Mouse (Mus musculus) heart, embryonic 11.5 days (tissue): Measurements from ENCODE around the gene Mxd1. TPM values are rescaled to one million over a fixed set of nuclear protein-coding genes. Genes with fewer than 3 reads are reported as not detected.

ENCODE experiments used
- ATAC-seq: fragments of 200-750 bp; cut with Nextera tagmentation; replicated peaks from 2 replicates; pipeline ENCODE4 v1.8.0; 2017; ENCODE audit warnings: moderate library complexity; ENCODE audit not compliant: insufficient number of reproducible peaks, low FRiP score, low TSS enrichment
- H3K27ac ChIP-seq: fragments of 300-500 bp; sonication (generic); 2 replicates; pipeline ENCODE4 v1.5.1; 2014; ENCODE audit warnings: mild to moderate bottlenecking, low read depth, low read length
- H3K27me3 ChIP-seq: fragments of 300-500 bp; sonication (generic); 2 replicates; pipeline ENCODE4 v1.6.1; 2014; ENCODE audit warnings: mild to moderate bottlenecking, low read length, mixed read lengths; ENCODE audit not compliant: control insufficient read depth, insufficient read depth
- H3K36me3 ChIP-seq: fragments of 300-500 bp; sonication (generic); 2 replicates; pipeline ENCODE4 v1.6.1; 2014; ENCODE audit warnings: mild to moderate bottlenecking, low read length, moderate library complexity, mixed read lengths; ENCODE audit not compliant: control insufficient read depth, insufficient read depth
- H3K4me1 ChIP-seq: fragments of 300-500 bp; sonication (generic); 2 replicates; pipeline ENCODE4 v1.6.1; 2014; ENCODE audit warnings: low read length; ENCODE audit not compliant: control insufficient read depth, insufficient read depth
- H3K4me2 ChIP-seq: fragments of 300-500 bp; sonication (generic); 2 replicates; pipeline ENCODE4 v1.6.1; 2014; ENCODE audit warnings: mild to moderate bottlenecking, moderate library complexity
- H3K4me3 ChIP-seq: fragments of 300-500 bp; sonication (generic); 2 replicates; pipeline ENCODE4 v1.5.1; 2014; ENCODE audit warnings: low read depth, low read length
- H3K9ac ChIP-seq: fragments of 300-500 bp; sonication (generic); 2 replicates; pipeline ENCODE4 v1.6.1; 2014; ENCODE audit warnings: mild to moderate bottlenecking, low read depth, low read length, moderate library complexity
- H3K9me3 ChIP-seq: fragments of 300-500 bp; sonication (generic); replicated peaks from 2 replicates; pipeline ENCODE4 v1.6.1; 2016; ENCODE audit warnings: low read length; ENCODE audit not compliant: control insufficient read depth
- WGBS: fragments of 180-500 bp; shearing (Covaris S2); extraction: QIAGEN DNeasy Blood & Tissue Kit; methylation state at CpG from one replicate; pipeline ENCODE4 v1.1.7; 2014; ENCODE audit not compliant: insufficient replicate concordance; 5-methylcytosine and 5-hydroxymethylcytosine counted together
- polyA plus RNA-seq: library from polyadenylated mRNA; unstranded; fragments of >200 nt; fragmentation: Nextera tagmentation; extraction: Ambion mirVana; gene quantifications from 2 replicates; pipeline ENCODE4 v1.2.1, GENCODE M21; 2014

Gene Mxd1
- 9.5 and 12.6 TPM in 2 replicates for polyA plus RNA-seq

DNA sequence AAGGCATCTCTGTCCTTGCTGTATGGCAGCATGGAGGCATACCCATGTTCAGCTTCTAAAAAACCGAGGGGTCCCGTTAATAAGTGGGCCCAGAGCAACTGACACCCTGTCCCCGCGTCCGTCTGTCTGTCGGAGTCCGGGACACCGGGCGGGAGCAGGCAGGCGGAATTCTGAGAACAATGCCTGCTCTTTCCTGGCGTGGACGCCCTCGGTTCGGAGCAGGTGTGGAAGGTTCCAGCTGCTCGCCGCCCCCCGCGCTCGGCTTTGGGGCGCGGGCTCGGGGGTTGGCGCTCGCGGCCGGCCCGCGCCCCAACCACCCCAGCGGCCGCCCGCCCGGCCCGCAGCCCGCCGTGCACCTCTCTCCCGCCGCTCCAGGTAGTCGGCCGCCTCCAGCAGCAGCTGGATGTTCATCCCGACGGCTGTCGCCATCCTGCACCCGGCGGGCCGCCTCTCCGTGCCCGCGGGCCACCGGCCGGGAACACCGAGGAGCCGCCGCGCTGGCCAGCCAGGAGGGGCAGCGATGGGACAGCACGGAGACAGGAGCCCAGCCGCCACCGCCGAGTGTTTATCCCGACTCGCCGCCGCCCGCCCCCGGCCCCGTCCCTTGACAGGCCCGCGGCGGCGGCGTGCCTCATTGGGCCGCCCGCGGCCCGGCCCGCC lies at the start of gene Mxd1:
Gene Mxd1 (minus strand): TSS at position 582 of the 660 bp plus-strand sequence.
- Histone ChIP-seq H3K4me2 (peak within 1 kb of the TSS; percentile 90), H3K36me3 (0 out of 2 replicates have a peak, but pooled peaks cover 2% of the 10 kb centered on the region), H3K27me3 (no peaks in the 10 kb centered on the region), H3K4me3 (peak within 1 kb of the TSS; percentile 61), H3K27ac (peak within 1 kb of the TSS; percentile 54; the same call in 1 of the 2 replicates), H3K4me1 (peaks cover 8% of the 10 kb centered on the region), H3K9me3 (no peaks in the 10 kb centered on the region), H3K9ac (peak within 1 kb of the TSS; percentile 68)
- 1% methylated on average over 47 of the region's 76 CpGs for WGBS
- ATAC-seq: 0 out of 2 replicates have a peak, but pooled peaks have one; percentile 0

DNA sequence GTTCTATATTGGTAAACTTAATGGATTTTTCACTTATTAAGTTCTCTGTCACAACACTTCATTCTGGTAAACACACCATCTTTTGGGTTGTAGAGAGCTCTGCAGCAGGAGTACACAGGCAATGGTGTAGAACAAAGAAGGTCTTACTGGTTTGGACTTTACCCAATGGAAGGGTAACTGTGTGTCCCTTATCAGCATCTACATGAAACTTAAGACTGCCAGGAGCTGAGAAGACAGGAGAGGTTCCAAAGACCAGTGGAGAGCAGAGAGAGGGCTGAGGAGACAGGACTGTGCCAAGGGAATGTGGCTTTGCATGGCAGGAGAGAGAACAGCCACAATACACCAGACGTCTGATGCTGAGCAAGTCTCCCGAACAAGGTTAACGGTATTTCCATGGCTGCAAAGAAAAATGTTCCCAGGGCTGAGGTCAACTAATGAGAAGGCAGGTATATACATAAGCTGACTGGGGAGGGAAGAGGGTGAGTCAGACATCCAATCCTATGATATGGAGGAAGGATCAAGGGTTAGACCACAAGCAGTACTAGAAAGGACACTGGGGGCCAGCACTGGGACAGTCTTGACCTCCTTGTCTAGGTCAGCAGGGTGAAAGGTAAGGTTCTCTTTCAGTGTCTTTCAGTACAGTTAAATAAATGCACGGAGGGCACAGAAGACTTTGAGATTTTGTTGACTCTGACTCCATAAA lies 39.3 kb upstream of the Mxd1 start:
- Histone ChIP-seq H3K4me1 (no peaks in the 10 kb centered on the region), H3K9ac (no peak overlapping the region), H3K4me3 (no peak overlapping the region), H3K36me3 (peaks cover 8% of the 10 kb centered on the region; the same call in 1 of the 2 replicates), H3K9me3 (no peaks in the 10 kb centered on the region), H3K27me3 (no peaks in the 10 kb centered on the region), H3K27ac (no peak overlapping the region), H3K4me2 (no peak overlapping the region)
- 85% methylated on average over 4 of the region's 4 CpGs for WGBS
- no peak for ATAC-seq

DNA sequence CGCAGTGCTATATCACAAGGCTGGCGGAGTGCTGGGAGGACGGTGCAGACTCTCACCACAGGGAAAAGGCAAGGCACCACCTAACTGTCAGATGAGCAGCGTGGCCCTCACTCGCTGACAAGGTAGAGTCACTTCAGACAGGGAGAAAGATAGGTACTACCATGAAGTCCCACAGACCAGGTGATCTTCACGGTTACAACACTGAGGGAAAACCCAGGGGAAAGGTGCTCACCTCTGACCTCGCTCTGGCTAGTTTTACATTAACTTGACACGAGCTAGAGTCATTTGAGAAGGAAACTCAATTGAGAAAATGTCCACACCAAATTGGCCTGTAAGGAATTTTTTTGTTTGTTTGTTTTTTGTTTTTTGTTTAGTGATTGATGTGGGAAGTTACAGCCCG lies 33.6 kb upstream of the Mxd1 start:
- no peaks in the 10 kb centered on the region for H3K9me3 ChIP-seq
- no peak overlapping the region for H3K9ac ChIP-seq
- ATAC-seq: no peak
- H3K4me3 ChIP-seq: no peak overlapping the region
- 88% methylated on average over 9 of the region's 9 CpGs for WGBS
- H3K36me3 ChIP-seq: peaks cover 15% of the 10 kb centered on the region; the same call in 1 of the 2 replicates
- H3K4me2 ChIP-seq: no peak overlapping the region
- no peaks in the 10 kb centered on the region for H3K27me3 ChIP-seq
- no peak overlapping the region for H3K27ac ChIP-seq
- no peaks in the 10 kb centered on the region for H3K4me1 ChIP-seq

DNA sequence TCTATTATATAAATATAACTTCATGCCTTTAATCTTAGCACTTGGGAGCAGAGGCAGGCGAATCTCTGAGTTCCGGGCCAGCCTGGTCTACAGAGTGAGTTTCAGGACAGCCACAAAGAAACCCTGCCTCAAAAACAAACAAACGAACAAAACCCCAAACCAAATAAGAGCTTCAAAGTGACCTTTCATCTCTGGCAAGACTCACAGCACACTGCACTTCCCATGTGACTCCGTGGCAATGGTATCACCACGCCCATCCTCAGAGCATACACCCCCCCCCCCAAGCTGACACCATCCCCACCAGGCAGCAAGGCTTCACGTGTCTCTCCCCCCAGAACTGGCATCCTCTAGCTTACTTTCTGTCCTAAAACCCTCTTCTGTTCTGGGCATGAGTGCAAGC lies 28.9 kb upstream of the Mxd1 start:
- Histone ChIP-seq H3K27me3 (no peaks in the 10 kb centered on the region), H3K4me2 (no peak overlapping the region), H3K4me1 (no peaks in the 10 kb centered on the region), H3K27ac (no peak overlapping the region), H3K9me3 (no peaks in the 10 kb centered on the region), H3K4me3 (no peak overlapping the region), H3K9ac (no peak overlapping the region), H3K36me3 (peaks cover 10% of the 10 kb centered on the region; the same call in 1 of the 2 replicates)
- 78% methylated on average over 6 of the region's 6 CpGs for WGBS
- ATAC-seq: no peak

DNA sequence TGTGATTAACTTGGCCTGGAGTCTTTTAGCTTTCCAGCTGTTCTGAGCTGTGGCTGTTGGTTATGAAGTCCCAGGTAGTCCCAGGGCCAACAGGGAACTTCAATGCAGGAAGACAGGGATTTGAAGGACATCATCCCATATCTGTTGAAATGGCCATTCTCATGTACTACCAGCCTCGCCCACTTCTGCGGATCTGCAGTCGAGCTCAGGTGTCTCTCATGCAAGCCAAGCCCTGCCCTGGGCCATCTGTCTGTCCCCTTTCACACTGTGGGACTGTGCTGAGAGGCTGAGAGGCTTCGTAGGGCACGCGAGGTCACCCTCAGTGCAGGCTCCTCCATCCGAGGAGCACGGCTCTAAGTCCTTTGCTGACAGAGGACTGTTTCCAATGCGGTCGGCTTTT lies 27.3 kb upstream of the Mxd1 start:
- Histone ChIP-seq H3K9ac (no peak overlapping the region), H3K36me3 (peaks cover 3% of the 10 kb centered on the region; the same call in 1 of the 2 replicates), H3K4me2 (no peak overlapping the region), H3K27me3 (no peaks in the 10 kb centered on the region), H3K4me3 (no peak overlapping the region), H3K4me1 (no peaks in the 10 kb centered on the region), H3K9me3 (no peaks in the 10 kb centered on the region), H3K27ac (no peak overlapping the region)
- ATAC-seq: no peak
- 82% methylated on average over 10 of the region's 10 CpGs for WGBS

DNA sequence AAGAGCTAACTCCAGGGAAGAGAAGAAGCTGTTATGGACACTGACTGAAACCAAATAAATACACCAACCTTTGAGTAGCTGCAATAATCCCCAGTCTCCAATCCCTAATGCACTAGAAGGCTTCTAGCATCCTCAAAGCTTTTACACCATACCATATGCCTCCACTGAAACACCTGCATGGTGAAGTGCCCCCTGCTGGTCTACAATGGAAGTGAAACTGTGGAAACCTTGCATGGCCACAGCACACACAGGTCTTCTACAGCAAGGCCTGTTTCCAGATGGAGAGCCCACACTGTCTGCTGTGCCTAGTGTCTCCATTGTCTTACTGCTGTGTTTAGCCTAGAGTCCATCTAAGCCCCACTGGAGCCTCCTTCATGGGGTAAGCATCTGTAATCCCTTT lies 25.5 kb upstream of the Mxd1 start:
- H3K36me3 ChIP-seq: peaks cover 6% of the 10 kb centered on the region; the same call in 1 of the 2 replicates
- no peak overlapping the region for H3K4me3 ChIP-seq
- no peak overlapping the region for H3K4me2 ChIP-seq
- H3K9ac ChIP-seq: no peak overlapping the region
- H3K4me1 ChIP-seq: no peaks in the 10 kb centered on the region
- H3K9me3 ChIP-seq: no peaks in the 10 kb centered on the region
- H3K27ac ChIP-seq: no peak overlapping the region
- no peaks in the 10 kb centered on the region for H3K27me3 ChIP-seq
- ATAC-seq: no peak

DNA sequence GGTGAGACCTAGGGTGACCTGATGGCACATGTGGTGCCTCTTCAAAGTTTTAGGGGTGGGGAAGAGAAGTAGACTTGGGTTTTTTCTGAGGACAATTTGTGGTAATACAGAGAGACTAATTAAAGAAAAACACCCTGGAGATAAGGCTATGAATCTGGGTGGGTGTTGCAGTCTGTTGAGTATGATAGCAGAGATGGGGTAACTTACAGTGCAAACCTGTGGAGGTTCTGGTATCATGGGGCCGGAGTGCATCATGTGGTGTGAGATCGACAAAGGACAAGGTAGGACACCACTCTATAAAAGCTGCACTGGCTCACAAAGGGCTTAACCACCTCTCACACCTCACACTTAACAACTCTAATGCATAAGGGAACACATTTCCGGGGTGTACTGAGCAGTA lies 20.7 kb upstream of the Mxd1 start:
- Histone ChIP-seq H3K9ac (no peak overlapping the region), H3K4me2 (no peak overlapping the region), H3K4me3 (no peak overlapping the region), H3K36me3 (peaks cover 6% of the 10 kb centered on the region; the same call in 1 of the 2 replicates), H3K27ac (no peak overlapping the region), H3K9me3 (no peaks in the 10 kb centered on the region), H3K27me3 (no peaks in the 10 kb centered on the region), H3K4me1 (no peaks in the 10 kb centered on the region)
- 88% methylated on average over 3 of the region's 3 CpGs for WGBS
- no peak for ATAC-seq

DNA sequence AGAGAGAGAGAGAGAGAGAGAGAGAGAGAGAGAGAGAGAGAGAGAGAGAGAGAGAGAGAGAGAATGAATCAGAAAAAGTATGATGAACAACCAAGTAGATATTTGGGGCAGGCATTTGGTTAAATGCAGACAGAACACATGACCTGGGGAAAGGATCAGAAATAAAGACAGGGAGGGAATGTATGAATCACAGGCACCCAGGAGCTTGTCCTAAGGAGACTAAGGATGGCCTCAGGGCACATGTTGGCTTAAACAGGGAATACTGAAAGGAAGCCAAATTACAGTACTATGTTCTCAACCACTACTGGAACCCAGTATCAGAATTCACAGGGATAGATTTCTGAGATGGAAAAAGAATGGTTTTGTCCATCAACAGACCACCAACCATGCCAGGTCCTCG lies 18.0 kb upstream of the Mxd1 start:
- Histone ChIP-seq H3K4me2 (no peak overlapping the region), H3K4me3 (no peak overlapping the region), H3K27me3 (no peaks in the 10 kb centered on the region), H3K9me3 (no peaks in the 10 kb centered on the region), H3K4me1 (0 out of 2 replicates have a peak, but pooled peaks cover 3% of the 10 kb centered on the region), H3K36me3 (peaks cover 6% of the 10 kb centered on the region), H3K9ac (no peak overlapping the region), H3K27ac (no peak overlapping the region)
- 70% methylated on average over 1 of the region's 1 CpGs for WGBS
- no peak for ATAC-seq
